Mouse (Mus musculus): Measurements from ENCODE around the gene Zfp710. TPM values are rescaled to one million over a fixed set of nuclear protein-coding genes. Genes with fewer than 3 reads are reported as not detected.
A peak's percentile ranks its signal among the peaks of the same experiment; 100 is the strongest.

The Zfp710 gene
- total RNA-seq, 2 experiments from 2014 or later: 13.8 to 14.3 TPM

GRCm38 (mm10) chr7:80075946-80076583 is 51.5 kb downstream of the Zfp710 start:
- DNase-seq (ENCODE audit: low spot score in 2 of 2): no peak

- no peak for DNase-seq (ENCODE audit: low spot score in 2 of 2)
Measured at GRCm38 (mm10) chr7:80076961-80077716, 52.5 kb downstream of the Zfp710 start.

- no peak for DNase-seq (ENCODE audit: low spot score in 2 of 2)
Measured at GRCm38 (mm10) chr7:80077801-80078200, 53.2 kb downstream of the Zfp710 start.

GRCm38 (mm10) chr7:80078792-80079301 is 54.2 kb downstream of the Zfp710 start:
- DNase-seq (ENCODE audit: low spot score in 2 of 2): peak; percentile 56 to 69

GRCm38 (mm10) chr7:80081586-80082554 is 57.3 kb downstream of the Zfp710 start:
- DNase-seq (ENCODE audit: low spot score in 2 of 2): no peak

- DNase-seq (ENCODE audit: low spot score in 2 of 2): peak; percentile 53 to 71
Measured at GRCm38 (mm10) chr7:80084484-80084931, 59.9 kb downstream of the Zfp710 start.

- DNase-seq (ENCODE audit: low spot score in 2 of 2): no peak
Measured at GRCm38 (mm10) chr7:80085970-80086715, 61.5 kb downstream of the Zfp710 start.

- DNase-seq (ENCODE audit: low spot score in 2 of 2): no peak
Measured at GRCm38 (mm10) chr7:80088191-80088590, 63.6 kb downstream of the Zfp710 start.

GRCm38 (mm10) chr7:80090191-80091003 is 65.8 kb downstream of the Zfp710 start:
- DNase-seq (ENCODE audit: low spot score in 2 of 2): no peak

- no peak for DNase-seq (ENCODE audit: low spot score in 2 of 2)
Measured at GRCm38 (mm10) chr7:80091004-80091865, 66.6 kb downstream of the Zfp710 start.

- no peak for DNase-seq (ENCODE audit: low spot score in 2 of 2)
Measured at GRCm38 (mm10) chr7:80091866-80092210, 67.2 kb downstream of the Zfp710 start.

GRCm38 (mm10) chr7:80092351-80093046 is 67.9 kb downstream of the Zfp710 start:
- peak; percentile 57 to 73 for DNase-seq (ENCODE audit: low spot score in 2 of 2)

- DNase-seq (ENCODE audit: low spot score in 2 of 2): no peak
Measured at GRCm38 (mm10) chr7:80094481-80094880, 69.9 kb downstream of the Zfp710 start.

GRCm38 (mm10) chr7:80095598-80096309 is 71.1 kb downstream of the Zfp710 start:
- no peak for DNase-seq (ENCODE audit: low spot score in 2 of 2)

GRCm38 (mm10) chr7:80098389-80098976 is 73.9 kb downstream of the Zfp710 start:
- DNase-seq (ENCODE audit: low spot score in 2 of 2): no peak

GRCm38 (mm10) chr7:80103335-80103734 is 78.7 kb downstream of the Zfp710 start:
- no peak for DNase-seq (ENCODE audit: low spot score in 2 of 2)
